Mouse (Mus musculus): Measurements from ENCODE around the gene Cnot1. TPM values are rescaled to one million over a fixed set of nuclear protein-coding genes. Genes with fewer than 3 reads are reported as not detected.
"Not testable (repeated sequence)": the region's sequence is repeated elsewhere in the genome, so short reads cannot be mapped to it uniquely, and the experiment has no call there.

Cnot1 gene
- polyA plus RNA-seq, 1 experiment from 2014 or later: 119 TPM

GRCm38 (mm10) chr8:95795333-95796061, 11.8 kb downstream of the Cnot1 start:
- not testable (repeated sequence) for H3K9me3 ChIP-seq (ENCODE audit: control insufficient read depth, low read length); H3K4me3 ChIP-seq (ENCODE audit: low read depth, low read length); H3K36me3 ChIP-seq (ENCODE audit: control insufficient read depth, insufficient read depth, low read length); H3K27me3 ChIP-seq (ENCODE audit: control insufficient read depth, insufficient read depth, low read length); ATAC-seq (ENCODE audit: insufficient read depth, low FRiP score, low TSS enrichment); H3K27ac ChIP-seq (ENCODE audit: low read depth, low read length); DNase-seq (ENCODE audit: low spot score); H3K4me1 ChIP-seq (ENCODE audit: control insufficient read depth, insufficient read depth, low read length); H3K9ac ChIP-seq (ENCODE audit: low read length); H3K4me2 ChIP-seq (ENCODE audit: low read depth)
- 90% methylated on average over 5 of the region's 5 CpGs for WGBS

- DNase-seq (ENCODE audit: low spot score) (no peak), ATAC-seq (ENCODE audit: insufficient read depth, low FRiP score, low TSS enrichment) (no peak)
- H3K9ac ChIP-seq (ENCODE audit: low read length): no peak overlapping the region
- no peaks in the 10 kb centered on the region for H3K27me3 ChIP-seq (ENCODE audit: control insufficient read depth, insufficient read depth, low read length)
- peaks cover 30% of the 10 kb centered on the region for H3K36me3 ChIP-seq (ENCODE audit: control insufficient read depth, insufficient read depth, low read length)
- 97% methylated on average over 3 of the region's 4 CpGs for whole genome bisulfite sequencing
- H3K4me3 ChIP-seq (ENCODE audit: low read depth, low read length): no peak overlapping the region
- H3K27ac ChIP-seq (ENCODE audit: low read depth, low read length): no peak overlapping the region
- no peak overlapping the region for H3K4me2 ChIP-seq (ENCODE audit: low read depth)
- H3K9me3 ChIP-seq (ENCODE audit: control insufficient read depth, low read length): no peaks in the 10 kb centered on the region
- H3K4me1 ChIP-seq (ENCODE audit: control insufficient read depth, insufficient read depth, low read length): no peaks in the 10 kb centered on the region
Observed at GRCm38 (mm10) chr8:95785591-95785990, 21.7 kb downstream of the Cnot1 start.

- no peaks in the 10 kb centered on the region for H3K27me3 ChIP-seq (ENCODE audit: control insufficient read depth, insufficient read depth, low read length)
- H3K4me3 ChIP-seq (ENCODE audit: low read depth, low read length): no peak overlapping the region
- ATAC-seq (ENCODE audit: insufficient read depth, low FRiP score, low TSS enrichment): no peak
- no peak for DNase-seq (ENCODE audit: low spot score)
- peaks cover 30% of the 10 kb centered on the region for H3K36me3 ChIP-seq (ENCODE audit: control insufficient read depth, insufficient read depth, low read length)
- H3K4me2 ChIP-seq (ENCODE audit: low read depth): no peak overlapping the region
- no peaks in the 10 kb centered on the region for H3K9me3 ChIP-seq (ENCODE audit: control insufficient read depth, low read length)
- no peak overlapping the region for H3K9ac ChIP-seq (ENCODE audit: low read length)
- no peak overlapping the region for H3K27ac ChIP-seq (ENCODE audit: low read depth, low read length)
- no peaks in the 10 kb centered on the region for H3K4me1 ChIP-seq (ENCODE audit: control insufficient read depth, insufficient read depth, low read length)
Observed at GRCm38 (mm10) chr8:95782628-95783027, 24.6 kb downstream of the Cnot1 start.

- Histone ChIP-seq H3K4me1 (ENCODE audit: control insufficient read depth, insufficient read depth, low read length) (no peaks in the 10 kb centered on the region), H3K9me3 (ENCODE audit: control insufficient read depth, low read length) (no peaks in the 10 kb centered on the region), H3K27ac (ENCODE audit: low read depth, low read length) (no peak overlapping the region), H3K27me3 (ENCODE audit: control insufficient read depth, insufficient read depth, low read length) (no peaks in the 10 kb centered on the region), H3K9ac (ENCODE audit: low read length) (no peak overlapping the region), H3K4me2 (ENCODE audit: low read depth) (no peak overlapping the region), H3K36me3 (ENCODE audit: control insufficient read depth, insufficient read depth, low read length) (peaks cover 26% of the 10 kb centered on the region), H3K4me3 (ENCODE audit: low read depth, low read length) (no peak overlapping the region)
- ATAC-seq (ENCODE audit: insufficient read depth, low FRiP score, low TSS enrichment): no peak
- no peak for DNase-seq (ENCODE audit: low spot score)
- 96% methylated on average over 2 of the region's 2 CpGs for WGBS
Observed at GRCm38 (mm10) chr8:95781775-95782174, 25.5 kb downstream of the Cnot1 start.

GRCm38 (mm10) chr8:95781085-95781484, 26.2 kb downstream of the Cnot1 start:
- H3K27me3 ChIP-seq (ENCODE audit: control insufficient read depth, insufficient read depth, low read length): no peaks in the 10 kb centered on the region
- peaks cover 23% of the 10 kb centered on the region for H3K36me3 ChIP-seq (ENCODE audit: control insufficient read depth, insufficient read depth, low read length)

GRCm38 (mm10) chr8:95764133-95764532, 43.1 kb downstream of the Cnot1 start:
- 92% methylated on average over 1 of the region's 1 CpGs for WGBS
- no peaks in the 10 kb centered on the region for H3K27me3 ChIP-seq (ENCODE audit: control insufficient read depth, insufficient read depth, low read length)
- DNase-seq (ENCODE audit: low spot score) (no peak), ATAC-seq (ENCODE audit: insufficient read depth, low FRiP score, low TSS enrichment) (no peak)
- no peak overlapping the region for H3K4me2 ChIP-seq (ENCODE audit: low read depth)
- no peaks in the 10 kb centered on the region for H3K9me3 ChIP-seq (ENCODE audit: control insufficient read depth, low read length)
- no peak overlapping the region for H3K9ac ChIP-seq (ENCODE audit: low read length)
- no peak overlapping the region for H3K4me3 ChIP-seq (ENCODE audit: low read depth, low read length)
- no peaks in the 10 kb centered on the region for H3K4me1 ChIP-seq (ENCODE audit: control insufficient read depth, insufficient read depth, low read length)
- no peak overlapping the region for H3K27ac ChIP-seq (ENCODE audit: low read depth, low read length)
- H3K36me3 ChIP-seq (ENCODE audit: control insufficient read depth, insufficient read depth, low read length): peaks cover 25% of the 10 kb centered on the region

More at GRCm38 (mm10) chr8:95781085-95781484, 26.2 kb downstream of the Cnot1 start:
- Histone ChIP-seq H3K4me1 (ENCODE audit: control insufficient read depth, insufficient read depth, low read length) (no peaks in the 10 kb centered on the region), H3K9ac (ENCODE audit: low read length) (no peak overlapping the region), H3K27ac (ENCODE audit: low read depth, low read length) (no peak overlapping the region), H3K4me3 (ENCODE audit: low read depth, low read length) (no peak overlapping the region), H3K9me3 (ENCODE audit: control insufficient read depth, low read length) (no peaks in the 10 kb centered on the region), H3K4me2 (ENCODE audit: low read depth) (no peak overlapping the region)
- ATAC-seq (ENCODE audit: insufficient read depth, low FRiP score, low TSS enrichment) (no peak), DNase-seq (ENCODE audit: low spot score) (no peak)
- WGBS: 98% methylated on average over 3 of the region's 3 CpGs

- Histone ChIP-seq H3K27ac (ENCODE audit: low read depth, low read length) (no peak overlapping the region), H3K4me3 (ENCODE audit: low read depth, low read length) (no peak overlapping the region), H3K4me1 (ENCODE audit: control insufficient read depth, insufficient read depth, low read length) (no peaks in the 10 kb centered on the region), H3K4me2 (ENCODE audit: low read depth) (no peak overlapping the region), H3K9me3 (ENCODE audit: control insufficient read depth, low read length) (no peaks in the 10 kb centered on the region), H3K9ac (ENCODE audit: low read length) (no peak overlapping the region), H3K27me3 (ENCODE audit: control insufficient read depth, insufficient read depth, low read length) (no peaks in the 10 kb centered on the region), H3K36me3 (ENCODE audit: control insufficient read depth, insufficient read depth, low read length) (peaks cover 19% of the 10 kb centered on the region)
- ATAC-seq (ENCODE audit: insufficient read depth, low FRiP score, low TSS enrichment) (no peak), DNase-seq (ENCODE audit: low spot score) (no peak)
- 93% methylated on average over 6 of the region's 6 CpGs for WGBS
Observed at GRCm38 (mm10) chr8:95760323-95760722, 46.9 kb downstream of the Cnot1 start.

- Histone ChIP-seq H3K9me3 (ENCODE audit: control insufficient read depth, low read length) (no peaks in the 10 kb centered on the region), H3K4me2 (ENCODE audit: low read depth) (no peak overlapping the region), H3K27ac (ENCODE audit: low read depth, low read length) (no peak overlapping the region), H3K27me3 (ENCODE audit: control insufficient read depth, insufficient read depth, low read length) (no peaks in the 10 kb centered on the region), H3K4me3 (ENCODE audit: low read depth, low read length) (no peak overlapping the region), H3K9ac (ENCODE audit: low read length) (no peak overlapping the region), H3K4me1 (ENCODE audit: control insufficient read depth, insufficient read depth, low read length) (no peaks in the 10 kb centered on the region), H3K36me3 (ENCODE audit: control insufficient read depth, insufficient read depth, low read length) (peaks cover 13% of the 10 kb centered on the region)
- DNase-seq (ENCODE audit: low spot score) (no peak), ATAC-seq (ENCODE audit: insufficient read depth, low FRiP score, low TSS enrichment) (no peak)
- 88% methylated on average over 1 of the region's 1 CpGs for WGBS
Observed at GRCm38 (mm10) chr8:95751924-95752323, 55.3 kb downstream of the Cnot1 start.

- H3K9ac ChIP-seq (ENCODE audit: low read length): no peak overlapping the region
- no peak overlapping the region for H3K4me3 ChIP-seq (ENCODE audit: low read depth, low read length)
- DNase-seq (ENCODE audit: low spot score): no peak
- no peaks in the 10 kb centered on the region for H3K9me3 ChIP-seq (ENCODE audit: control insufficient read depth, low read length)
- ATAC-seq (ENCODE audit: insufficient read depth, low FRiP score, low TSS enrichment): no peak
- no peak overlapping the region for H3K4me2 ChIP-seq (ENCODE audit: low read depth)
- peaks cover 17% of the 10 kb centered on the region for H3K36me3 ChIP-seq (ENCODE audit: control insufficient read depth, insufficient read depth, low read length)
- H3K4me1 ChIP-seq (ENCODE audit: control insufficient read depth, insufficient read depth, low read length): no peaks in the 10 kb centered on the region
- 94% methylated on average over 4 of the region's 4 CpGs for WGBS
- no peak overlapping the region for H3K27ac ChIP-seq (ENCODE audit: low read depth, low read length)
- no peaks in the 10 kb centered on the region for H3K27me3 ChIP-seq (ENCODE audit: control insufficient read depth, insufficient read depth, low read length)
Observed at GRCm38 (mm10) chr8:95748028-95748427, 59.2 kb downstream of the Cnot1 start.

All from neural tube, embryonic 11.5 days (tissue).